Mouse (Mus musculus) liver, adult 2 months (tissue): ENCODE data around the gene Xndc1. TPM values are rescaled to one million over a fixed set of nuclear protein-coding genes. Genes with fewer than 3 reads are reported as not detected.
A peak's percentile ranks its signal among the peaks of the same experiment; 100 is the strongest.

Experiments
- DNase-seq: peaks from one replicate; pipeline ENCODE4 v3.0.0-alpha.2; 2011; ENCODE audit warnings: low read depth, low spot score; ENCODE audit errors: extremely low read depth
- H3K27ac ChIP-seq: fragments of 200-500 bp; replicated peaks from 2 replicates; pipeline ENCODE4 v1.5.1; 2012; ENCODE audit warnings: low read depth, mild to moderate bottlenecking, control low read depth, inconsistent platforms, low read length; ENCODE audit not compliant: insufficient read depth
- H3K27me3 ChIP-seq: fragments of 200-500 bp; 2 replicates; pipeline ENCODE4 v1.6.1; 2012; ENCODE audit warnings: mild to moderate bottlenecking, moderate library complexity, low read length, inconsistent platforms; ENCODE audit not compliant: control insufficient read depth, insufficient read depth
- H3K36me3 ChIP-seq: fragments of 200-500 bp; 2 replicates; pipeline ENCODE4 v1.6.1; 2012; ENCODE audit warnings: low read length, inconsistent platforms; ENCODE audit not compliant: control insufficient read depth, insufficient read depth
- H3K4me1 ChIP-seq: fragments of 200-500 bp; 2 replicates; pipeline ENCODE4 v1.6.1; 2011; ENCODE audit warnings: low read length; ENCODE audit not compliant: control insufficient read depth, insufficient read depth
- H3K4me3 ChIP-seq: fragments of 200-500 bp; 2 replicates; pipeline ENCODE4 v1.5.1; 2011; ENCODE audit warnings: low read depth, mild to moderate bottlenecking, control low read depth, low read length, moderate library complexity; ENCODE audit not compliant: insufficient read depth
- H3K79me2 ChIP-seq: fragments of 200-500 bp; 2 replicates; pipeline ENCODE4 v1.6.1; 2012; ENCODE audit warnings: inconsistent platforms, mild to moderate bottlenecking, low read length, moderate library complexity; ENCODE audit not compliant: control insufficient read depth, insufficient read depth
- H3K9ac ChIP-seq: fragments of 200-500 bp; 2 replicates; pipeline ENCODE4 v1.6.1; 2012; ENCODE audit warnings: low read depth, mild to moderate bottlenecking, control low read depth, inconsistent platforms, low read length
- CTCF ChIP-seq: fragments of 200-500 bp; IDR thresholded peaks from 2 replicates; pipeline ENCODE4 v1.5.1; 2011; ENCODE audit warnings: low read depth, low read length, control low read depth
- POLR2A ChIP-seq: fragments of 200-500 bp; IDR thresholded peaks from 2 replicates; pipeline ENCODE4 v1.6.1; 2011; ENCODE audit warnings: low read length, control low read depth; ENCODE audit not compliant: insufficient read depth; ENCODE audit errors: extremely low read depth
- WGBS: fragments of 180-500 bp; shearing (Covaris S2); methylation state at CpG from one replicate; pipeline ENCODE4 v1.1.7; 2018; 5-methylcytosine and 5-hydroxymethylcytosine counted together
- polyA plus RNA-seq: library from polyadenylated mRNA; depleted of rRNA; stranded (reverse); fragments of >200 nt; gene quantifications from 2 replicates; pipeline ENCODE4 v1.2.3, GENCODE M21; 2012
- total RNA-seq: library from RNA; depleted of rRNA; stranded (reverse); fragments of >200 nt; gene quantifications from 2 replicates; pipeline ENCODE4 v1.2.3, GENCODE M21; 2014

Xndc1 gene
- total and polyA plus RNA-seq, 2 experiments = 4.8 to 5.9 TPM

DNA sequence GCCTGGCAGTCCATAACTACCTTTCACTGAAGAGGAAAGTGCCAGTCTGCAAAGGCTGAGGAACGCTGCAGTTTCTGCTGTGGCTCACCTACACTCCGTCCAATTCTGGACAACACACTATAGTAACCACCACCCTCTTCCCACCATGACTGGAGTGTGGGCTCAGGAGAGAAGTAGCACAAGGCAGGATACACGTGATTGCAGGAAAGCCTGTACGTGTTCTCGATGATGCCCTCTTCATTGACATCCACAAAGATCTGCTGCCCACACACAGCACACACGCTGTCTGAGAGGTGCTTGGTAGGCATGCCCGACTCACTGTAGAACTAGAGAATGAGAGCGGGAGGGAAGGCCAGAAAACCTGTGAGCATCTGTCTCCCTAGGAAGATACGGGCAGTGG is 41.5 kb upstream of the Xndc1 start:
- TF ChIP-seq CTCF (no peak), POLR2A (no peak)
- Histone ChIP-seq H3K27ac (no peak overlapping the region), H3K36me3 (peaks cover 19% of the 10 kb centered on the region), H3K9ac (no peak overlapping the region), H3K4me1 (no peaks in the 10 kb centered on the region; the same call in 1 of the 2 replicates), H3K79me2 (no peaks in the 10 kb centered on the region), H3K27me3 (no peaks in the 10 kb centered on the region), H3K4me3 (no peak overlapping the region)
- WGBS = 95% methylated on average over 9 of the region's 9 CpGs
- no peak for DNase-seq

DNA sequence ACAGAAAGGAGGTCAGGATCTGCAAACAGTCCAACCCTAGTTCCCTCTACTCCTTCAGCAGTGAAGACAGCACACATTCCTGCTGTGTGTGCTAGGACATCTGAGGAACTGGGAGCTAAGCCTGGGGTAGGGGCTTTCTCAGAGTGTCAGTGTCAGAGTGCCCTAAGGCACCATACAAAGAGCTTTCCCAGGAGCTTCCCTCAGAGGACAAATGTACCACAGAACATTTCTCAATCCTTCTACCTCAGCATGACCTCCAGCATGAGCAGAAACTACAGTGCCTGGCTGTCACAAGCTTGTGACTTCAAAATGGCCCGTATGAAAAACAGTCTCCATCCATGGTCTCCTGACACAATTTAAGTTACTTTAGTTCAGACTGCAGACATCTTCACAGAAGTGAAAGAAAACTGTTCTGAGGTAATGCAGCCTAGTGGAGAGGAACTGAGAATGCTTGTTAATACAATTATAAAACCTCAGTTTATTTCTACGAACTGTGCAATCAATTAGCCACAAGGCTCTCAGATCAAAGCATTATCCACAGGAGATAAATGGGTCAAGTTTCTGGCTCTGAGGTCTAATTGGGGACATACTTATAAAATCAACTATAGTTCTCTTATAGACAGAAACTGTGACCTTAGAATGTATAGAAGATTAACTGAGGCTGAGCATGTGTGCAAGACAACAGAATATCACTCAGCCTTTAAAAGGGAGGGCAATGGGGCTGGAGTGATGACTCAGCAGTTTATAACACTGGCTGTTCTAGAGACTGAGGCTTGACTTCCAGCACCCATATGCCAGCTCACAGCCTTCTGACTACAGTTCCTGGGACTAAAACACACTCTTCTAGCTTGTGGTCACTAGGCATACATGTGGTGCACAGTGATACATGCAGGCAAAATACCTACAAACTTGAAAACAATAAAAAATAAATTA is 39.9 kb upstream of the Xndc1 start:
- no peak for TF ChIP-seq CTCF
- TF ChIP-seq POLR2A = no peak
- H3K9ac ChIP-seq = no peak overlapping the region
- peak overlapping the region; percentile 6 for H3K27ac ChIP-seq
- H3K79me2 ChIP-seq = no peaks in the 10 kb centered on the region
- no peaks in the 10 kb centered on the region for H3K27me3 ChIP-seq
- no peaks in the 10 kb centered on the region; the same call in 1 of the 2 replicates for H3K4me1 ChIP-seq
- DNase-seq = peak; percentile 59
- no peak overlapping the region for H3K4me3 ChIP-seq
- peaks cover 23% of the 10 kb centered on the region for H3K36me3 ChIP-seq
- WGBS = 67% methylated on average over 2 of the region's 2 CpGs

DNA sequence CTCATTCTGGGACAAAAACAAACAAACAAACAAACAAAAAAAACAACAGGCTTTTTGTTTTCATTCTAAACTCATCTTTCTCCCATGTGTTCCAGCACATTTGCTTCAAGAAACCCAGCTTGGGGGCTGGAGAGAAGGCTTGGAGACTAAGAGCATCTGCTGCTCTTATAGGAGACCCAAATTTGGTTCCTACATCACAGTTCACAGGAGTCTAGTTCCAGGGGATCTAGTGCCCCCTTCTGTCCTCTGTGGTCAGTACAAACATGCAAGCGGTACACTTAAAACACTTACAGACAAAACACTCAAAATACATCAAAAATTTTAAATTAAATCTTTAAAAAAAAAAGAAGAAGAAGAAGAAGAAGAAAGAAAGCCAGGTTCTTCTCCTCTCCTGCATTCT is 30.4 kb upstream of the Xndc1 start:
- H3K4me1 ChIP-seq = no peaks in the 10 kb centered on the region
- WGBS = 90% methylated on average over 1 of the region's 1 CpGs
- no peaks in the 10 kb centered on the region for H3K79me2 ChIP-seq
- DNase-seq = no peak
- H3K9ac ChIP-seq = no peak overlapping the region
- peaks cover 48% of the 10 kb centered on the region for H3K36me3 ChIP-seq
- TF ChIP-seq POLR2A (no peak), CTCF (no peak)
- no peak overlapping the region for H3K27ac ChIP-seq
- no peak overlapping the region for H3K4me3 ChIP-seq
- H3K27me3 ChIP-seq = no peaks in the 10 kb centered on the region

DNA sequence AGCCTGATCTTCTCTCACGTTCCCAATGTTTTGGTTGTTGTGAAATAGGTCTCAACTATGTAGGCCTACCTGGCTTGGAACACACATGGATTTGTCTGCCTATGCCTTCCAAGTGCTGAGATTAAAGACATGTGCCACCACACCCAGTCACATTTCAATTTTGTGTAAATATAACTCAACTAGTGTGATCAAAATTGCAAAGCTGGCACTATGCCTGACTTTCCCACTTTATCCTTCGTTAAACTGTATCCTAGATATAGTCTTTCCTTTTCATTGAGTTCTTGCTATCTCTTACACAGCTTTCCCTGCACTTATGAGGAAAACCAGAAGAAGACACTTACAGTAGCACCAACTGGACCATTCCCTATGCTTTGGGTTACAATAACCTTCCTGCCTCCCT is 29.8 kb upstream of the Xndc1 start:
- peaks cover 48% of the 10 kb centered on the region for H3K36me3 ChIP-seq
- no peaks in the 10 kb centered on the region for H3K79me2 ChIP-seq
- H3K27ac ChIP-seq = no peak overlapping the region
- H3K27me3 ChIP-seq = no peaks in the 10 kb centered on the region
- WGBS = 50% methylated on average over 2 of the region's 2 CpGs
- no peak for DNase-seq
- TF ChIP-seq POLR2A = no peak
- no peaks in the 10 kb centered on the region for H3K4me1 ChIP-seq
- H3K9ac ChIP-seq = no peak overlapping the region
- H3K4me3 ChIP-seq = no peak overlapping the region

DNA sequence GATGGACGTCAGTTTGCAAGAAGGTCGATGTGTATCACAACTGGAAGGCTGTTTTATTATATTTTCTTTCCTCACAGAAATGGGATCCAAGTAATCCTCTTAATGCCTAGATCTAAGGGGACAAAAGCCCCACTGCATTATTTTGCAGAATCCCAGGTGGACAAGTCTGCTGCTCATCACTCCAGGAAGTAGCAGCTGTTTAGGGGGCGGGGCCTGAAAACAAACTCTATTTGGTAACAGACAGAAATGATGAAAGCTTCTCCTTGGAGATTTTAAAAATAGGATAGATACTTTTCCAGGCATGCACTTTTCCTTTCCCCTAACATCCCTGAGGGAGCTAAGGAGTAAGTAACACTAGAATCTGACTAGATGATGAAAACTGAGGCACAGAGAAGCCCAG is 28.0 kb upstream of the Xndc1 start:
- WGBS = 95% methylated on average over 3 of the region's 3 CpGs
- no peak for DNase-seq
- Histone ChIP-seq H3K4me1 (no peaks in the 10 kb centered on the region), H3K27ac (no peak overlapping the region), H3K27me3 (no peaks in the 10 kb centered on the region), H3K4me3 (no peak overlapping the region), H3K36me3 (peaks cover 46% of the 10 kb centered on the region), H3K9ac (no peak overlapping the region), H3K79me2 (no peaks in the 10 kb centered on the region)
- TF ChIP-seq CTCF = no peak
- TF ChIP-seq POLR2A = no peak

DNA sequence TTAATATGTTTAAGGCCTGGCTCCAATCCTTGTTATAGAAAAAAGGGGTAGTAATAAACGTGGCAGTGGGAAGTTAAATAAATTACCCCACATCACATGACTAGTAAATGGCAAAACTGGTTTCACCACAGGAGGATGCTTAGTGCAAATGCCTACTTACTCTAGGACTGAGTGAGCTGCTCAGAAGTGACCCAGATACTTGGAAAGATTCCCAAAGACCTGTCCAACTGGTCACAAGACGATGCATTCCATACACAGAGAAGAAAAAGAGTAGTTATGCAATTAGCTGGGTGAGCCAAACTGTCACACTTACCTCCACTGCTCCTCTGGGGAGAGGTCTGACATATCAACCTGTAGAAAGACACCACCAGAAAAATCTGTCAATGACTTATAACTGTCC is 23.0 kb upstream of the Xndc1 start:
- H3K27me3 ChIP-seq = no peaks in the 10 kb centered on the region
- no peak overlapping the region for H3K4me3 ChIP-seq
- H3K79me2 ChIP-seq = peaks cover 7% of the 10 kb centered on the region; the same call in 1 of the 2 replicates
- peak; percentile 28 for DNase-seq
- H3K9ac ChIP-seq = no peak overlapping the region
- no peak overlapping the region for H3K27ac ChIP-seq
- H3K4me1 ChIP-seq = no peaks in the 10 kb centered on the region
- no peak for TF ChIP-seq CTCF
- TF ChIP-seq POLR2A = no peak
- H3K36me3 ChIP-seq = peaks cover 27% of the 10 kb centered on the region
- WGBS = 42% methylated on average over 2 of the region's 2 CpGs
